Mouse (Mus musculus) T-helper 2 cell (primary cell): Measurements from ENCODE around the gene 2300009A05Rik.

Experiments used
- in situ Hi-C: fragments of 300-600 bp; cut with MboI, MseI; formaldehyde crosslinking; loops from one replicate; pipeline ENCODE4 v1.15.1; 2025; ENCODE audit warnings: high pct_unique_total_duplicates

The 2300009A05Rik gene

GRCm38 (mm10) chr9:63349241-63349640, 49.8 kb downstream of the 2300009A05Rik start:
- in situ Hi-C loops: no loop called here

GRCm38 (mm10) chr9:63348146-63348545, 50.9 kb downstream of the 2300009A05Rik start:
- in situ Hi-C loops: no loop called here

GRCm38 (mm10) chr9:63346029-63346428, 53.0 kb downstream of the 2300009A05Rik start:
- in situ Hi-C loops: no loop called here
